Comparison of ENCODE assay signal across 11 mouse cellular contexts in genomic region chr7:69950221-69950670, GRCm38 (mm10).
DNase-seq lines count a peak whose midpoint lies in the region; ATAC-seq and TF ChIP-seq lines count a peak whose summit lies in the region.
"Had no signal": no experiment of that assay in that cellular context is flagged by ENCODE, and none has a peak within 500 bp of the region (broad histone marks: within the 10 kb centered on the region; RNA-seq: fewer than 3 reads in every experiment).

No protein-coding gene starts in this region.

- peaks cover 58% of the 10 kb centered on the region for H3K27me3 ChIP-seq in forebrain, embryonic 12.5 days
- H3K27me3 ChIP-seq in neural tube, embryonic 14.5 days (ENCODE audit: control insufficient read depth, insufficient read depth, low read length), result peaks cover 35% of the 10 kb centered on the region
- no peaks in the 10 kb centered on the region for H3K27me3 ChIP-seq in thymus, adult 2 months (ENCODE audit: control insufficient read depth, insufficient read depth, low read length)
- H3K27me3 ChIP-seq: kidney, embryonic 15.5 days had no signal

- peak overlapping the region; percentile 31 for H3K4me2 ChIP-seq in forebrain, embryonic 12.5 days
- peak overlapping the region; percentile 7; the same call in 1 of the 2 replicates for H3K4me2 ChIP-seq in neural tube, embryonic 14.5 days (ENCODE audit: low read depth, low read length)
- H3K4me2 ChIP-seq: kidney, embryonic 15.5 days had no signal

- peak; percentile 13 for DNase-seq in embryo, embryonic 11.5 days (ENCODE audit: low read depth, low spot score)
- DNase-seq in hindlimb bud, embryonic 11.5 days (ENCODE audit: extremely low spot score, low read depth, low spot score), result peak; percentile 6
- DNase-seq in thymus, adult 2 months, result no peak
- no peak for DNase-seq in heart, postnatal 36 days
- no peak for DNase-seq in right cerebral cortex, postnatal 4 days
- DNase-seq: liver, postnatal 0 days; right cerebral cortex, adult 18-20 months had no signal

- peaks cover 17% of the 10 kb centered on the region for H3K4me1 ChIP-seq in forebrain, embryonic 12.5 days
- no peaks in the 10 kb centered on the region for H3K4me1 ChIP-seq in neural tube, embryonic 14.5 days (ENCODE audit: control insufficient read depth, insufficient read depth, low read length)
- H3K4me1 ChIP-seq in thymus, adult 2 months (replicated peaks; ENCODE audit: control insufficient read depth, insufficient read depth, low read length), result no peaks in the 10 kb centered on the region

- no peak for TF ChIP-seq POLR2A in thymus, adult 2 months (IDR thresholded peaks at IDR 0.05; ENCODE audit: control insufficient read depth, extremely low read depth, insufficient read depth, low read length, poor library complexity)

- ATAC-seq in forebrain, embryonic 12.5 days (ENCODE audit: low FRiP score), result peak; percentile 92
- ATAC-seq in neural tube, embryonic 14.5 days (ENCODE audit: low read depth), result peak; percentile 78
- ATAC-seq: liver, postnatal 0 days had no signal

- no peak overlapping the region for H3K4me3 ChIP-seq in forebrain, embryonic 12.5 days (replicated peaks)
- no peak overlapping the region for H3K4me3 ChIP-seq in neural tube, embryonic 14.5 days (ENCODE audit: low read depth, low read length)
- no peak overlapping the region for H3K4me3 ChIP-seq in thymus, adult 2 months (ENCODE audit: control insufficient read depth, insufficient read depth, low read length)
- H3K4me3 ChIP-seq: kidney, embryonic 15.5 days; left cerebral cortex, adult 2 months had no signal

- H3K9me3 ChIP-seq in forebrain, embryonic 12.5 days, result no peaks in the 10 kb centered on the region
- no peaks in the 10 kb centered on the region for H3K9me3 ChIP-seq in neural tube, embryonic 14.5 days (ENCODE audit: control insufficient read depth, low read length)
- H3K9me3 ChIP-seq: kidney, embryonic 15.5 days had no signal

- peak overlapping the region; percentile 77 for H3K27ac ChIP-seq in forebrain, embryonic 12.5 days
- no peak overlapping the region for H3K27ac ChIP-seq in neural tube, embryonic 14.5 days (ENCODE audit: low read depth, low read length)
- H3K27ac ChIP-seq in thymus, adult 2 months (ENCODE audit: control insufficient read depth, insufficient read depth, low read length), result no peak overlapping the region
- H3K27ac ChIP-seq: kidney, embryonic 15.5 days; left cerebral cortex, adult 2 months had no signal

- no peak overlapping the region for H3K9ac ChIP-seq in forebrain, embryonic 12.5 days
- H3K9ac ChIP-seq in neural tube, embryonic 14.5 days (replicated peaks; ENCODE audit: low read depth, low read length), result no peak overlapping the region
- H3K9ac ChIP-seq: kidney, embryonic 15.5 days; liver, postnatal 0 days had no signal

- H3K36me3 ChIP-seq in forebrain, embryonic 12.5 days (replicated peaks), result no peaks in the 10 kb centered on the region
- H3K36me3 ChIP-seq in neural tube, embryonic 14.5 days (ENCODE audit: control insufficient read depth, insufficient read depth, low read length), result no peaks in the 10 kb centered on the region
- H3K36me3 ChIP-seq in thymus, adult 2 months (ENCODE audit: control insufficient read depth, insufficient read depth, low read length), result no peaks in the 10 kb centered on the region
- H3K36me3 ChIP-seq: kidney, embryonic 15.5 days had no signal

- WGBS in forebrain, embryonic 12.5 days, result 4% methylated on average over 6 of the region's 6 CpGs
- 4% methylated on average over 6 of the region's 6 CpGs for WGBS in neural tube, embryonic 14.5 days
- 84% methylated on average over 6 of the region's 6 CpGs for WGBS in thymus, adult 2 months

- intact Hi-C loops in heart, postnatal 36 days (cut with DNase I), result no loop called here

- no peak for TF ChIP-seq CTCF in thymus, adult 2 months (IDR thresholded peaks at IDR 0.05; ENCODE audit: borderline replicate concordance, control insufficient read depth, extremely low read depth, insufficient read depth, low read length, poor library complexity)

Comparison
In these comparisons a context has a peak if more than half of its experiments do, and no peak if none do; other contexts are left out.
1. DNase-seq: peak in embryo, embryonic 11.5 days (single experiment) and hindlimb bud, embryonic 11.5 days (single experiment); none in thymus, adult 2 months (single experiment), heart, postnatal 36 days (0 of 2) and right cerebral cortex, postnatal 4 days (single experiment).